Mouse (Mus musculus): ENCODE results near the gene Anapc7.
A peak's percentile ranks its signal among the peaks of the same experiment; 100 is the strongest.

Anapc7 gene

GRCm38 (mm10) chr5:122431221-122431620 is 9.7 kb downstream of the Anapc7 start:
- no peak overlapping the region for H3K4me3 ChIP-seq (replicated peaks; ENCODE audit: low read length)
- peaks cover 99% of the 10 kb centered on the region for H3K36me3 ChIP-seq (ENCODE audit: insufficient read depth, low read length)
- H3K4me1 ChIP-seq (replicated peaks; ENCODE audit: low read depth, low read length) = peaks cover 45% of the 10 kb centered on the region
- TF ChIP-seq NANOG (IDR thresholded peaks at IDR 0.05; ENCODE audit: borderline replicate concordance, low read length) (no peak), CTCF (conservative IDR thresholded peaks at IDR 0.05; ENCODE audit: low read length) (no peak), POU5F1 (IDR thresholded peaks at IDR 0.05; ENCODE audit: borderline replicate concordance, low read length) (no peak)
- H3K9me3 ChIP-seq (ENCODE audit: low read length) = no peaks in the 10 kb centered on the region
- H3K27me3 ChIP-seq (ENCODE audit: insufficient read depth, low read length) = no peaks in the 10 kb centered on the region

GRCm38 (mm10) chr5:122434541-122434940 is 13.0 kb downstream of the Anapc7 start:
- peaks cover 100% of the 10 kb centered on the region for H3K36me3 ChIP-seq (ENCODE audit: insufficient read depth, low read length)
- no peaks in the 10 kb centered on the region for H3K27me3 ChIP-seq (ENCODE audit: insufficient read depth, low read length)
- no peak for TF ChIP-seq POU5F1 (IDR thresholded peaks at IDR 0.05; ENCODE audit: borderline replicate concordance, low read length)
- peak; percentile 34 for TF ChIP-seq CTCF (conservative IDR thresholded peaks at IDR 0.05; ENCODE audit: low read length)
- peaks cover 42% of the 10 kb centered on the region for H3K4me1 ChIP-seq (replicated peaks; ENCODE audit: low read depth, low read length)
- H3K9me3 ChIP-seq (ENCODE audit: low read length) = no peaks in the 10 kb centered on the region
- H3K4me3 ChIP-seq (replicated peaks; ENCODE audit: low read length) = no peak overlapping the region

- no peak for TF ChIP-seq CTCF (conservative IDR thresholded peaks at IDR 0.05; ENCODE audit: low read length)
- TF ChIP-seq NANOG (IDR thresholded peaks at IDR 0.05; ENCODE audit: borderline replicate concordance, low read length) = no peak
- TF ChIP-seq POU5F1 (IDR thresholded peaks at IDR 0.05; ENCODE audit: borderline replicate concordance, low read length) = no peak
Observed at GRCm38 (mm10) chr5:122439400-122440094, 18.1 kb downstream of the Anapc7 start.

GRCm38 (mm10) chr5:122440095-122440630 is 18.7 kb downstream of the Anapc7 start:
- H3K27me3 ChIP-seq (ENCODE audit: insufficient read depth, low read length) = no peaks in the 10 kb centered on the region
- TF ChIP-seq CTCF (conservative IDR thresholded peaks at IDR 0.05; ENCODE audit: low read length) (no peak), NANOG (IDR thresholded peaks at IDR 0.05; ENCODE audit: borderline replicate concordance, low read length) (no peak), POU5F1 (IDR thresholded peaks at IDR 0.05; ENCODE audit: borderline replicate concordance, low read length) (no peak)
- H3K4me1 ChIP-seq (replicated peaks; ENCODE audit: low read depth, low read length) = peaks cover 53% of the 10 kb centered on the region
- no peak overlapping the region for H3K4me3 ChIP-seq (replicated peaks; ENCODE audit: low read length)
- H3K9me3 ChIP-seq (ENCODE audit: low read length) = no peaks in the 10 kb centered on the region
- H3K36me3 ChIP-seq (ENCODE audit: insufficient read depth, low read length) = peaks cover 100% of the 10 kb centered on the region

More at GRCm38 (mm10) chr5:122439400-122440094, 18.1 kb downstream of the Anapc7 start:
- Histone ChIP-seq H3K9me3 (ENCODE audit: low read length) (no peaks in the 10 kb centered on the region), H3K27me3 (ENCODE audit: insufficient read depth, low read length) (no peaks in the 10 kb centered on the region), H3K4me3 (replicated peaks; ENCODE audit: low read length) (no peak overlapping the region), H3K36me3 (ENCODE audit: insufficient read depth, low read length) (peaks cover 100% of the 10 kb centered on the region), H3K4me1 (replicated peaks; ENCODE audit: low read depth, low read length) (peaks cover 47% of the 10 kb centered on the region)

GRCm38 (mm10) chr5:122444492-122444891 is 23.0 kb downstream of the Anapc7 start:
- peaks cover 90% of the 10 kb centered on the region for H3K36me3 ChIP-seq (ENCODE audit: insufficient read depth, low read length)
- peaks cover 74% of the 10 kb centered on the region for H3K4me1 ChIP-seq (replicated peaks; ENCODE audit: low read depth, low read length)

GRCm38 (mm10) chr5:122445051-122445610 is 23.6 kb downstream of the Anapc7 start:
- no peaks in the 10 kb centered on the region for H3K27me3 ChIP-seq (ENCODE audit: insufficient read depth, low read length)
- 0 out of 2 replicates have a peak overlapping the region, but pooled peaks have one; percentile 1 for H3K4me3 ChIP-seq (replicated peaks; ENCODE audit: low read length)
- TF ChIP-seq CTCF (conservative IDR thresholded peaks at IDR 0.05; ENCODE audit: low read length) = no peak
- TF ChIP-seq POU5F1 (IDR thresholded peaks at IDR 0.05; ENCODE audit: borderline replicate concordance, low read length) = no peak
- no peak for TF ChIP-seq NANOG (IDR thresholded peaks at IDR 0.05; ENCODE audit: borderline replicate concordance, low read length)
- H3K4me1 ChIP-seq (replicated peaks; ENCODE audit: low read depth, low read length) = peaks cover 74% of the 10 kb centered on the region
- no peaks in the 10 kb centered on the region for H3K9me3 ChIP-seq (ENCODE audit: low read length)
- peaks cover 90% of the 10 kb centered on the region for H3K36me3 ChIP-seq (ENCODE audit: insufficient read depth, low read length)

More at GRCm38 (mm10) chr5:122444492-122444891, 23.0 kb downstream of the Anapc7 start:
- no peaks in the 10 kb centered on the region for H3K27me3 ChIP-seq (ENCODE audit: insufficient read depth, low read length)
- H3K4me3 ChIP-seq (replicated peaks; ENCODE audit: low read length) = no peak overlapping the region
- no peaks in the 10 kb centered on the region for H3K9me3 ChIP-seq (ENCODE audit: low read length)
- TF ChIP-seq POU5F1 (IDR thresholded peaks at IDR 0.05; ENCODE audit: borderline replicate concordance, low read length) (no peak), NANOG (IDR thresholded peaks at IDR 0.05; ENCODE audit: borderline replicate concordance, low read length) (no peak), CTCF (conservative IDR thresholded peaks at IDR 0.05; ENCODE audit: low read length) (no peak)

GRCm38 (mm10) chr5:122447857-122448256 is 26.4 kb downstream of the Anapc7 start:
- Histone ChIP-seq H3K36me3 (ENCODE audit: insufficient read depth, low read length) (peaks cover 90% of the 10 kb centered on the region), H3K4me3 (replicated peaks; ENCODE audit: low read length) (no peak overlapping the region), H3K27me3 (ENCODE audit: insufficient read depth, low read length) (no peaks in the 10 kb centered on the region), H3K4me1 (replicated peaks; ENCODE audit: low read depth, low read length) (peaks cover 95% of the 10 kb centered on the region), H3K9me3 (ENCODE audit: low read length) (no peaks in the 10 kb centered on the region)
- no peak for TF ChIP-seq NANOG (IDR thresholded peaks at IDR 0.05; ENCODE audit: borderline replicate concordance, low read length)
- TF ChIP-seq POU5F1 (IDR thresholded peaks at IDR 0.05; ENCODE audit: borderline replicate concordance, low read length) = no peak
- no peak for TF ChIP-seq CTCF (conservative IDR thresholded peaks at IDR 0.05; ENCODE audit: low read length)

- no peak overlapping the region for H3K4me3 ChIP-seq (replicated peaks; ENCODE audit: low read length)
- H3K27me3 ChIP-seq (ENCODE audit: insufficient read depth, low read length) = no peaks in the 10 kb centered on the region
- H3K36me3 ChIP-seq (ENCODE audit: insufficient read depth, low read length) = peaks cover 87% of the 10 kb centered on the region
- H3K9me3 ChIP-seq (ENCODE audit: low read length) = no peaks in the 10 kb centered on the region
- peaks cover 97% of the 10 kb centered on the region for H3K4me1 ChIP-seq (replicated peaks; ENCODE audit: low read depth, low read length)
- TF ChIP-seq NANOG (IDR thresholded peaks at IDR 0.05; ENCODE audit: borderline replicate concordance, low read length) = no peak
- TF ChIP-seq CTCF (conservative IDR thresholded peaks at IDR 0.05; ENCODE audit: low read length) = no peak
- no peak for TF ChIP-seq POU5F1 (IDR thresholded peaks at IDR 0.05; ENCODE audit: borderline replicate concordance, low read length)
Observed at GRCm38 (mm10) chr5:122448869-122449268, 27.4 kb downstream of the Anapc7 start.
